Comparison of ENCODE assay signal across 26 mouse cellular contexts in genomic region chr6:54045748-54046721, GRCm38 (mm10). TPM values are rescaled to one million over a fixed set of nuclear protein-coding genes. Genes with fewer than 3 reads are reported as not detected.
DNase-seq lines count a peak whose midpoint lies in the region.
"Had no signal": no experiment of that assay in that cellular context is flagged by ENCODE, and none has a peak within 500 bp of the region (broad histone marks: within the 10 kb centered on the region; RNA-seq: fewer than 3 reads in every experiment).

No protein-coding gene starts in this region.

- DNase-seq in heart, embryonic 10.5 days (ENCODE audit: low spot score): peak; percentile 30
- DNase-seq in heart, adult 18-20 months: no peak
- DNase-seq in Muller cell, postnatal 12 days (ENCODE audit: inconsistent ontology term): peak; percentile 38
- DNase-seq in cerebellum, adult 18-20 months: peak; percentile 91 to 95
- DNase-seq in cerebellum, postnatal 14 days: peak; percentile 56 to 83
- no peak for DNase-seq in adrenal gland, postnatal 14 days
- DNase-seq in lung, postnatal 14 days: no peak
- no peak for DNase-seq in right cerebral cortex, postnatal 4 days
- DNase-seq: forebrain, postnatal 0 days; gastrocnemius, postnatal 25 days; heart, postnatal 4 days; kidney, adult 18-20 months; left cerebral cortex, postnatal 4 days; lung, embryonic 14.5 days; lung, postnatal 4 days; midbrain, embryonic 14.5 days; right cerebral cortex, postnatal 14 days; spleen, adult 18-20 months; thymus, postnatal 14 days had no signal

- H3K27ac ChIP-seq in heart, embryonic 10.5 days: no peak overlapping the region
- H3K27ac ChIP-seq: forebrain, embryonic 10.5 days; heart, embryonic 15.5 days; hindbrain, embryonic 14.5 days; kidney, postnatal 0 days; limb, embryonic 15.5 days; neural tube, embryonic 12.5 days had no signal

- no peak overlapping the region for H3K4me3 ChIP-seq in heart, embryonic 10.5 days
- H3K4me3 ChIP-seq: forebrain, embryonic 10.5 days; heart, embryonic 15.5 days; limb, embryonic 15.5 days; neural tube, embryonic 12.5 days had no signal

- WGBS in heart, embryonic 10.5 days: 83% methylated on average over 8 of the region's 8 CpGs

- H3K9me3 ChIP-seq in heart, embryonic 10.5 days: no peaks in the 10 kb centered on the region
- H3K9me3 ChIP-seq: forebrain, embryonic 10.5 days; heart, embryonic 15.5 days; limb, embryonic 15.5 days; neural tube, embryonic 12.5 days had no signal

- H3K4me1 ChIP-seq in heart, embryonic 10.5 days: no peaks in the 10 kb centered on the region
- H3K4me1 ChIP-seq: heart, embryonic 15.5 days had no signal

- H3K36me3 ChIP-seq in heart, embryonic 10.5 days: no peaks in the 10 kb centered on the region
- H3K36me3 ChIP-seq: forebrain, embryonic 10.5 days; G1E; heart, embryonic 15.5 days; limb, embryonic 15.5 days; neural tube, embryonic 12.5 days had no signal

- H3K27me3 ChIP-seq in heart, embryonic 10.5 days (ENCODE audit: insufficient read depth, poor library complexity, severe bottlenecking): peaks cover 27% of the 10 kb centered on the region

RNA-seq across cellular contexts. Expression of gene Chn2, which starts 6.7 kb away (rescaled TPM):
- 4.1 and 7.1 TPM in 2 replicates for polyA plus RNA-seq in heart, embryonic 10.5 days (2016; fragmentation: Nextera tagmentation; extraction: Ambion mirVana)
- 1 to 10 TPM; 2.7 to 3.3 TPM for total RNA-seq in heart, adult 18-20 months (2021)
- 6.9 and 9.9 TPM in 2 replicates for total RNA-seq in adrenal gland, postnatal 14 days (2021)
- polyA plus RNA-seq: G1E had no signal

Comparison
In these comparisons a context has a peak if more than half of its experiments do, and no peak if none do; other contexts are left out.
1. DNase-seq: peak in heart, embryonic 10.5 days (single experiment), Muller cell, postnatal 12 days (single experiment), cerebellum, adult 18-20 months (2 of 2) and cerebellum, postnatal 14 days (2 of 2); none in heart, adult 18-20 months (0 of 2), adrenal gland, postnatal 14 days (single experiment), lung, postnatal 14 days (single experiment) and right cerebral cortex, postnatal 4 days (single experiment).